Mouse (Mus musculus): Measurements from ENCODE around the gene Ltbp4. TPM values are rescaled to one million over a fixed set of nuclear protein-coding genes. Genes with fewer than 3 reads are reported as not detected.

Ltbp4 gene
- polyA plus RNA-seq, 2 experiments = 54.3 to 86.0 TPM

GRCm38 (mm10) chr7:27381009-27381408, 43.5 kb upstream of the Ltbp4 start:
- Histone ChIP-seq H3K4me2 (replicated peaks; ENCODE audit: low read depth, low read length, severe bottlenecking) (no peak overlapping the region), H3K27me3 (ENCODE audit: control insufficient read depth, insufficient read depth, low read length) (peaks cover 21% of the 10 kb centered on the region; the same call in 1 of the 2 replicates), H3K27ac (replicated peaks; ENCODE audit: low read depth, low read length) (no peak overlapping the region), H3K9ac (ENCODE audit: low read depth, low read length, severe bottlenecking) (no peak overlapping the region), H3K9me3 (ENCODE audit: control insufficient read depth, low read length) (no peaks in the 10 kb centered on the region), H3K4me1 (ENCODE audit: control insufficient read depth, insufficient read depth, low read length) (no peaks in the 10 kb centered on the region), H3K4me3 (replicated peaks; ENCODE audit: low read length) (no peak overlapping the region), H3K36me3 (ENCODE audit: control insufficient read depth, insufficient read depth, low read length) (no peaks in the 10 kb centered on the region)
- 22% methylated on average over 1 of the region's 1 CpGs for WGBS
- DNase-seq (ENCODE audit: low spot score) (no peak), ATAC-seq (ENCODE audit: low FRiP score, low read depth) (no peak)
- no peak for TF ChIP-seq POLR2A (IDR thresholded peaks at IDR 0.05; ENCODE audit: borderline replicate concordance, extremely low read depth, insufficient read depth, insufficient read length)

GRCm38 (mm10) chr7:27379836-27380235, 42.3 kb upstream of the Ltbp4 start:
- ATAC-seq (ENCODE audit: low FRiP score, low read depth) (no peak), DNase-seq (ENCODE audit: low spot score) (no peak)
- no peak overlapping the region for H3K4me2 ChIP-seq (replicated peaks; ENCODE audit: low read depth, low read length, severe bottlenecking)

GRCm38 (mm10) chr7:27378431-27378830, 40.9 kb upstream of the Ltbp4 start:
- H3K4me1 ChIP-seq (ENCODE audit: control insufficient read depth, insufficient read depth, low read length) = no peaks in the 10 kb centered on the region
- no peak overlapping the region for H3K9ac ChIP-seq (ENCODE audit: low read depth, low read length, severe bottlenecking)
- H3K4me2 ChIP-seq (replicated peaks; ENCODE audit: low read depth, low read length, severe bottlenecking) = no peak overlapping the region
- H3K36me3 ChIP-seq (ENCODE audit: control insufficient read depth, insufficient read depth, low read length) = no peaks in the 10 kb centered on the region
- ATAC-seq (ENCODE audit: low FRiP score, low read depth) = no peak
- no peak for TF ChIP-seq POLR2A (IDR thresholded peaks at IDR 0.05; ENCODE audit: borderline replicate concordance, extremely low read depth, insufficient read depth, insufficient read length)
- DNase-seq (ENCODE audit: low spot score) = peak; percentile 45
- no peak overlapping the region for H3K27ac ChIP-seq (replicated peaks; ENCODE audit: low read depth, low read length)
- H3K9me3 ChIP-seq (ENCODE audit: control insufficient read depth, low read length) = no peaks in the 10 kb centered on the region
- peaks cover 44% of the 10 kb centered on the region for H3K27me3 ChIP-seq (ENCODE audit: control insufficient read depth, insufficient read depth, low read length)
- H3K4me3 ChIP-seq (replicated peaks; ENCODE audit: low read length) = no peak overlapping the region
- WGBS = 17% methylated on average over 4 of the region's 4 CpGs

More at GRCm38 (mm10) chr7:27379836-27380235, 42.3 kb upstream of the Ltbp4 start:
- Histone ChIP-seq H3K36me3 (ENCODE audit: control insufficient read depth, insufficient read depth, low read length) (no peaks in the 10 kb centered on the region), H3K27me3 (ENCODE audit: control insufficient read depth, insufficient read depth, low read length) (peaks cover 31% of the 10 kb centered on the region; the same call in 1 of the 2 replicates), H3K9ac (ENCODE audit: low read depth, low read length, severe bottlenecking) (no peak overlapping the region), H3K27ac (replicated peaks; ENCODE audit: low read depth, low read length) (no peak overlapping the region), H3K4me1 (ENCODE audit: control insufficient read depth, insufficient read depth, low read length) (no peaks in the 10 kb centered on the region), H3K4me3 (replicated peaks; ENCODE audit: low read length) (no peak overlapping the region), H3K9me3 (ENCODE audit: control insufficient read depth, low read length) (no peaks in the 10 kb centered on the region)
- TF ChIP-seq POLR2A (IDR thresholded peaks at IDR 0.05; ENCODE audit: borderline replicate concordance, extremely low read depth, insufficient read depth, insufficient read length) = no peak
- WGBS = 46% methylated on average over 6 of the region's 6 CpGs

- DNase-seq (ENCODE audit: low spot score) (no peak), ATAC-seq (ENCODE audit: low FRiP score, low read depth) (no peak)
- TF ChIP-seq POLR2A (IDR thresholded peaks at IDR 0.05; ENCODE audit: borderline replicate concordance, extremely low read depth, insufficient read depth, insufficient read length) = no peak
- Histone ChIP-seq H3K27me3 (ENCODE audit: control insufficient read depth, insufficient read depth, low read length) (peaks cover 74% of the 10 kb centered on the region), H3K9me3 (ENCODE audit: control insufficient read depth, low read length) (no peaks in the 10 kb centered on the region), H3K27ac (replicated peaks; ENCODE audit: low read depth, low read length) (no peak overlapping the region), H3K4me1 (ENCODE audit: control insufficient read depth, insufficient read depth, low read length) (no peaks in the 10 kb centered on the region), H3K4me3 (replicated peaks; ENCODE audit: low read length) (no peak overlapping the region; the same call in 1 of the 2 replicates), H3K4me2 (replicated peaks; ENCODE audit: low read depth, low read length, severe bottlenecking) (no peak overlapping the region), H3K9ac (ENCODE audit: low read depth, low read length, severe bottlenecking) (no peak overlapping the region), H3K36me3 (ENCODE audit: control insufficient read depth, insufficient read depth, low read length) (no peaks in the 10 kb centered on the region)
- 1% methylated on average over 21 of the region's 22 CpGs for WGBS
Observed at GRCm38 (mm10) chr7:27375274-27375673, 37.8 kb upstream of the Ltbp4 start.

- no peaks in the 10 kb centered on the region for H3K36me3 ChIP-seq (ENCODE audit: control insufficient read depth, insufficient read depth, low read length)
- H3K9me3 ChIP-seq (ENCODE audit: control insufficient read depth, low read length) = peaks cover 7% of the 10 kb centered on the region
- H3K4me3 ChIP-seq (replicated peaks; ENCODE audit: low read length) = peak overlapping the region; percentile 13; the same call in 1 of the 2 replicates
- DNase-seq (ENCODE audit: low spot score) = peak; percentile 42
- no peaks in the 10 kb centered on the region for H3K4me1 ChIP-seq (ENCODE audit: control insufficient read depth, insufficient read depth, low read length)
- no peak overlapping the region for H3K27ac ChIP-seq (replicated peaks; ENCODE audit: low read depth, low read length)
- no peak for TF ChIP-seq POLR2A (IDR thresholded peaks at IDR 0.05; ENCODE audit: borderline replicate concordance, extremely low read depth, insufficient read depth, insufficient read length)
- H3K9ac ChIP-seq (ENCODE audit: low read depth, low read length, severe bottlenecking) = peak overlapping the region; percentile 31; the same call in 1 of the 2 replicates
- H3K27me3 ChIP-seq (ENCODE audit: control insufficient read depth, insufficient read depth, low read length) = peaks cover 95% of the 10 kb centered on the region
- WGBS = 6% methylated on average over 44 of the region's 44 CpGs
- ATAC-seq (ENCODE audit: low FRiP score, low read depth) = peak; percentile 88
- peak overlapping the region; percentile 31 for H3K4me2 ChIP-seq (replicated peaks; ENCODE audit: low read depth, low read length, severe bottlenecking)
Observed at GRCm38 (mm10) chr7:27371715-27372462, 34.4 kb upstream of the Ltbp4 start.
